Mouse (Mus musculus): Measurements from ENCODE around the gene Elmsan1.

GRCm38 (mm10) chr12:84198880-84199279 is 19.8 kb downstream of the Elmsan1 start:
- no peak for TF ChIP-seq GATA1 (IDR thresholded peaks at IDR 0.05; ENCODE audit: borderline replicate concordance, low read length)
- TF ChIP-seq FLI1 (IDR thresholded peaks at IDR 0.05; ENCODE audit: low read length) = no peak

Measured in megakaryocyte, embryonic 14.5 days (primary cell).